Mouse (Mus musculus) intestine, embryonic 14.5 days (tissue): ENCODE results near the gene Frrs1l. TPM values are rescaled to one million over a fixed set of nuclear protein-coding genes. Genes with fewer than 3 reads are reported as not detected.

Experiments
- ATAC-seq: fragments of 200-750 bp; cut with Nextera tagmentation; replicated peaks from 2 replicates; pipeline ENCODE4 v1.8.0; 2017; ENCODE audit warnings: low read depth, moderate number of reproducible peaks, moderate TSS enrichment, moderate library complexity; ENCODE audit not compliant: low FRiP score, low TSS enrichment
- DNase-seq: peaks from one replicate; pipeline ENCODE4 v3.0.0-alpha.2; 2018; ENCODE audit warnings: low spot score
- H3K27ac ChIP-seq: fragments of 300-500 bp; sonication (generic); 2 replicates; pipeline ENCODE4 v1.5.1; 2014; ENCODE audit warnings: low read depth, mild to moderate bottlenecking, control low read depth
- H3K27me3 ChIP-seq: fragments of 300-500 bp; sonication (generic); replicated peaks from 2 replicates; pipeline ENCODE4 v1.6.1; 2014; ENCODE audit warnings: low read length, control low read depth; ENCODE audit not compliant: control insufficient read depth, insufficient read depth
- H3K36me3 ChIP-seq: fragments of 300-500 bp; sonication (generic); 2 replicates; pipeline ENCODE4 v1.6.1; 2014; ENCODE audit warnings: low read length, control low read depth; ENCODE audit not compliant: control insufficient read depth, insufficient read depth
- H3K4me1 ChIP-seq: fragments of 300-500 bp; sonication (generic); replicated peaks from 2 replicates; pipeline ENCODE4 v1.6.1; 2014; ENCODE audit warnings: low read length, control low read depth, mixed read lengths; ENCODE audit not compliant: control insufficient read depth, insufficient read depth
- H3K4me2 ChIP-seq: fragments of 300-500 bp; sonication (generic); 2 replicates; pipeline ENCODE4 v1.6.1; 2014; ENCODE audit warnings: low read length
- H3K4me3 ChIP-seq: fragments of 300-500 bp; sonication (generic); 2 replicates; pipeline ENCODE4 v1.5.1; 2014; ENCODE audit warnings: low read depth, low read length, control low read depth, mixed read lengths
- H3K9ac ChIP-seq: fragments of 300-500 bp; sonication (generic); 2 replicates; pipeline ENCODE4 v1.6.1; 2014; ENCODE audit warnings: mild to moderate bottlenecking, low read length
- H3K9me3 ChIP-seq: fragments of 300-500 bp; sonication (generic); 2 replicates; pipeline ENCODE4 v1.6.1; 2016; ENCODE audit warnings: low read length, control low read depth; ENCODE audit not compliant: control insufficient read depth
- WGBS: fragments of 180-500 bp; shearing (Covaris S2); extraction: QIAGEN DNeasy Blood & Tissue Kit; methylation state at CpG from one replicate; pipeline ENCODE4 v1.1.7; 2014; 5-methylcytosine and 5-hydroxymethylcytosine counted together
- polyA plus RNA-seq: library from polyadenylated mRNA; unstranded; fragments of >200 nt; fragmentation: Nextera tagmentation; extraction: Ambion mirVana; gene quantifications from 2 replicates; pipeline ENCODE4 v1.2.1, GENCODE M21; 2014

The Frrs1l gene
- polyA plus RNA-seq, 1 experiment from 2014 or later: 1.4 TPM

DNA sequence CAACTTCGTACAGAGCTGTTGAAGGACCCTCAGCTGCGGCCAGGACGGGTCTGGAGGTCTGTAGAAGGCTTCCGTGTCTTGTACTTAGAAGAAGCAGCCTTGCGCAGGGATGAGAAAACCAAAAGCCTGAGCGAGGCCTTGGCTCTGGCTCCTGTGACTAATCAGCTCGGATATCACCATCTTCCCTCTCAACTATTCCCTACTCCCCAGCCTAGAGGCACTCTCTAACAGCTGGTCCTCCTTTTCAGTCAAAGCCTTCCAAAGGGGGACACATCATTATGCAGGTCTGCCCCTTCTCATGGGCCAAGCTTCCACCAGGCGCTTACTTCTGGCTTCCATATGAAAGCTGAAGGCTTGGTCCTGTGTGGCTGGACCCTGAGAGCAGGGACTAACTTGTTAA lies 13.7 kb upstream of the Frrs1l start:
- no peak for ATAC-seq
- H3K9ac ChIP-seq: no peak overlapping the region
- no peaks in the 10 kb centered on the region for H3K36me3 ChIP-seq
- no peak overlapping the region for H3K27ac ChIP-seq
- no peak overlapping the region for H3K4me2 ChIP-seq
- no peak overlapping the region for H3K4me3 ChIP-seq
- H3K4me1 ChIP-seq: 0 out of 2 replicates have a peak, but pooled peaks cover 4% of the 10 kb centered on the region
- H3K9me3 ChIP-seq: no peaks in the 10 kb centered on the region
- 81% methylated on average over 8 of the region's 8 CpGs for WGBS
- no peak for DNase-seq
- H3K27me3 ChIP-seq: no peaks in the 10 kb centered on the region

- DNase-seq: no peak
- no peak for ATAC-seq
- WGBS: 45% methylated on average over 3 of the region's 3 CpGs
- no peak overlapping the region for H3K4me2 ChIP-seq
- H3K9ac ChIP-seq: no peak overlapping the region
- H3K4me1 ChIP-seq: 0 out of 2 replicates have a peak, but pooled peaks cover 4% of the 10 kb centered on the region
- no peaks in the 10 kb centered on the region for H3K36me3 ChIP-seq
- no peak overlapping the region for H3K4me3 ChIP-seq
- no peaks in the 10 kb centered on the region for H3K27me3 ChIP-seq
- H3K9me3 ChIP-seq: no peaks in the 10 kb centered on the region
- H3K27ac ChIP-seq: no peak overlapping the region
Observed at GRCm38 (mm10) chr4:57002751-57003150, 12.6 kb upstream of the Frrs1l start.

GRCm38 (mm10) chr4:57001437-57001836 lies 11.2 kb upstream of the Frrs1l start:
- H3K4me3 ChIP-seq: no peak overlapping the region
- no peak overlapping the region for H3K9ac ChIP-seq
- WGBS: 88% methylated on average over 2 of the region's 2 CpGs
- no peak overlapping the region for H3K4me2 ChIP-seq
- no peak for DNase-seq
- no peak overlapping the region for H3K27ac ChIP-seq
- 0 out of 2 replicates have a peak, but pooled peaks cover 4% of the 10 kb centered on the region for H3K4me1 ChIP-seq
- H3K9me3 ChIP-seq: no peaks in the 10 kb centered on the region
- no peaks in the 10 kb centered on the region for H3K36me3 ChIP-seq
- ATAC-seq: no peak
- H3K27me3 ChIP-seq: no peaks in the 10 kb centered on the region

DNA sequence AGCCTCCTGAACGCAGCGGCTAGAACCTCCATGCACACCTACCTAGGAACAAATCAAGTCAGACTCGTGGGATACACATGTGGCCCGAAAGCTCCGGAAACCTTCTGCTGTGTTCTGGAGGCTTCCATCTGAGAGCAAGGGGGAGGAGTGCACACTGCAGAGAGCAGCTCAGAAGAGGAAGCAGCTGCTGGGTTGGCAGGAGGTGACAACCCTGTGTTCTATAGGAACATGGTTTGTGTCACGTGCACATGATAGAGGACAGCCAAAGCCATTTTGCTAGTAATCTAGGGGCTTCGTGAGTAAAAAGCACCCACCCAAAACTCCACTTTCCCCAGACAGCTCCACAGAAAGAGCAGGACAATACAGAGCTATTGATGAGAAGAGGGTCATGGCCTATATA lies 3.1 kb upstream of the Frrs1l start:
- no peak overlapping the region for H3K27ac ChIP-seq
- H3K4me2 ChIP-seq: no peak overlapping the region
- ATAC-seq (no peak), DNase-seq (no peak)
- 0 out of 2 replicates have a peak, but pooled peaks cover 3% of the 10 kb centered on the region for H3K9me3 ChIP-seq
- no peaks in the 10 kb centered on the region for H3K4me1 ChIP-seq
- no peaks in the 10 kb centered on the region for H3K36me3 ChIP-seq
- H3K27me3 ChIP-seq: peaks cover 39% of the 10 kb centered on the region
- no peak overlapping the region for H3K9ac ChIP-seq
- WGBS: 79% methylated on average over 7 of the region's 7 CpGs
- no peak overlapping the region for H3K4me3 ChIP-seq

GRCm38 (mm10) chr4:56991951-56992350 lies 1.8 kb upstream of the Frrs1l start:
- WGBS: 70% methylated on average over 2 of the region's 2 CpGs
- Histone ChIP-seq H3K36me3 (no peaks in the 10 kb centered on the region), H3K9ac (no peak overlapping the region), H3K27ac (no peak overlapping the region), H3K9me3 (0 out of 2 replicates have a peak, but pooled peaks cover 8% of the 10 kb centered on the region), H3K27me3 (peaks cover 43% of the 10 kb centered on the region), H3K4me2 (no peak overlapping the region), H3K4me1 (no peaks in the 10 kb centered on the region), H3K4me3 (no peak overlapping the region)
- DNase-seq: no peak
- ATAC-seq: no peak

GRCm38 (mm10) chr4:56989431-56990214 lies 568 bp downstream of the Frrs1l start:
- peak overlapping the region; percentile 53 for H3K9ac ChIP-seq
- peak overlapping the region; percentile 98 for H3K4me2 ChIP-seq
- ATAC-seq: peak; percentile 43; the same call in 1 of the 2 replicates
- DNase-seq: peak; percentile 65
- H3K4me3 ChIP-seq: peak overlapping the region; percentile 57
- no peaks in the 10 kb centered on the region for H3K36me3 ChIP-seq
- no peak overlapping the region for H3K27ac ChIP-seq
- H3K4me1 ChIP-seq: no peaks in the 10 kb centered on the region
- WGBS: 8% methylated on average over 32 of the region's 45 CpGs
- H3K27me3 ChIP-seq: peaks cover 43% of the 10 kb centered on the region
- H3K9me3 ChIP-seq: 0 out of 2 replicates have a peak, but pooled peaks cover 8% of the 10 kb centered on the region

GRCm38 (mm10) chr4:56965586-56966179 lies 24.5 kb downstream of the Frrs1l start:
- no peak overlapping the region for H3K4me3 ChIP-seq
- peak; percentile 41 for DNase-seq
- ATAC-seq: no peak
- H3K27ac ChIP-seq: no peak overlapping the region
- no peak overlapping the region for H3K9ac ChIP-seq
- H3K9me3 ChIP-seq: no peaks in the 10 kb centered on the region
- H3K27me3 ChIP-seq: no peaks in the 10 kb centered on the region
- no peaks in the 10 kb centered on the region for H3K4me1 ChIP-seq
- 76% methylated on average over 7 of the region's 7 CpGs for WGBS
- no peak overlapping the region for H3K4me2 ChIP-seq
- H3K36me3 ChIP-seq: no peaks in the 10 kb centered on the region

- H3K4me2 ChIP-seq: no peak overlapping the region
- H3K27me3 ChIP-seq: no peaks in the 10 kb centered on the region
- no peak overlapping the region for H3K9ac ChIP-seq
- H3K4me1 ChIP-seq: no peaks in the 10 kb centered on the region
- H3K9me3 ChIP-seq: no peaks in the 10 kb centered on the region
- WGBS: 83% methylated on average over 6 of the region's 6 CpGs
- ATAC-seq (no peak), DNase-seq (peak; percentile 45)
- H3K4me3 ChIP-seq: no peak overlapping the region
- H3K36me3 ChIP-seq: no peaks in the 10 kb centered on the region
- H3K27ac ChIP-seq: no peak overlapping the region
Observed at GRCm38 (mm10) chr4:56963687-56964086, 26.5 kb downstream of the Frrs1l start.
